Mouse (Mus musculus) adrenal gland, postnatal 10 days (tissue): ENCODE data around the gene Acaca. TPM values are rescaled to one million over a fixed set of nuclear protein-coding genes. Genes with fewer than 3 reads are reported as not detected.
"Not testable (repeated sequence)": the region's sequence is repeated elsewhere in the genome, so short reads cannot be mapped to it uniquely, and the experiment has no call there.

Experiments used
- DNase-seq: peaks from one replicate; pipeline ENCODE4 v3.0.0; 2021; ENCODE audit warnings: mixed read lengths
- total RNA-seq, 2 experiments: library from RNA; stranded (reverse); gene quantifications; 2 replicates each; pipeline ENCODE4 v1.2.3; 2021

The Acaca gene
- total RNA-seq, 2 experiments from 2014 or later: 67.7 to 78.5 TPM

- not testable (repeated sequence) for DNase-seq
Observed at GRCm38 (mm10) chr11:84338273-84338672, 208.8 kb downstream of the Acaca start.

GRCm38 (mm10) chr11:84340630-84341029, 211.2 kb downstream of the Acaca start:
- no peak for DNase-seq

- DNase-seq: peak; percentile 16
Observed at GRCm38 (mm10) chr11:84344522-84345236, 215.2 kb downstream of the Acaca start.

- DNase-seq: no peak
Observed at GRCm38 (mm10) chr11:84347766-84348165, 218.3 kb downstream of the Acaca start.

- DNase-seq: no peak
Observed at GRCm38 (mm10) chr11:84348843-84349825, 219.7 kb downstream of the Acaca start.

GRCm38 (mm10) chr11:84351150-84351549, 221.7 kb downstream of the Acaca start:
- no peak for DNase-seq

- DNase-seq: no peak
Observed at GRCm38 (mm10) chr11:84353058-84353726, 223.7 kb downstream of the Acaca start.

GRCm38 (mm10) chr11:84357304-84357703, 227.8 kb downstream of the Acaca start:
- DNase-seq: no peak

- DNase-seq: peak; percentile 8
Observed at GRCm38 (mm10) chr11:84357771-84358170, 228.3 kb downstream of the Acaca start.

GRCm38 (mm10) chr11:84361551-84361950, 232.1 kb downstream of the Acaca start:
- DNase-seq: no peak

GRCm38 (mm10) chr11:84362633-84363243, 233.3 kb downstream of the Acaca start:
- DNase-seq: no peak

- no peak for DNase-seq
Observed at GRCm38 (mm10) chr11:84365313-84365712, 235.8 kb downstream of the Acaca start.

- DNase-seq: no peak
Observed at GRCm38 (mm10) chr11:84368902-84369301, 239.4 kb downstream of the Acaca start.

- DNase-seq: no peak
Observed at GRCm38 (mm10) chr11:84373122-84373521, 243.7 kb downstream of the Acaca start.

- DNase-seq: no peak
Observed at GRCm38 (mm10) chr11:84375951-84376496, 246.6 kb downstream of the Acaca start.

- DNase-seq: no peak
Observed at GRCm38 (mm10) chr11:84376510-84377365, 247.3 kb downstream of the Acaca start.

GRCm38 (mm10) chr11:84382450-84382849, 253.0 kb downstream of the Acaca start:
- DNase-seq: no peak

- no peak for DNase-seq
Observed at GRCm38 (mm10) chr11:84383891-84384290, 254.4 kb downstream of the Acaca start.

- DNase-seq: no peak
Observed at GRCm38 (mm10) chr11:84389332-84389731, 259.9 kb downstream of the Acaca start.

GRCm38 (mm10) chr11:84391126-84391525, 261.7 kb downstream of the Acaca start:
- DNase-seq: no peak

GRCm38 (mm10) chr11:84392066-84392465, 262.6 kb downstream of the Acaca start:
- not testable (repeated sequence) for DNase-seq
